Mouse (Mus musculus) heart, adult 2 months (tissue): Measurements from ENCODE around the gene Tspan11.

ENCODE experiments used
- CTCF ChIP-seq: fragments of 200-600 bp; IDR thresholded peaks from 2 replicates; pipeline ENCODE4 v1.8.1; 2022; ENCODE audit warnings: antibody characterized with exemption, mild to moderate bottlenecking, moderate library complexity
- EP300 ChIP-seq: fragments of 200-500 bp; IDR thresholded peaks from 2 replicates; pipeline ENCODE4 v1.6.1; 2011; ENCODE audit warnings: low read depth, low read length, control low read depth; ENCODE audit not compliant: insufficient read depth
- POLR2A ChIP-seq: fragments of 200-500 bp; IDR thresholded peaks from 2 replicates; pipeline ENCODE4 v1.6.1; 2011; ENCODE audit warnings: mild to moderate bottlenecking, low read depth, low read length, control low read depth; ENCODE audit not compliant: insufficient read depth

GRCm38 (mm10) chr6:127901669-127902068, 14.3 kb downstream of the Tspan11 start:
- TF ChIP-seq POLR2A: no peak
- TF ChIP-seq EP300: 0 out of 2 replicates have a peak, but pooled peaks have one; percentile 37
- no peak for TF ChIP-seq CTCF
